Mouse (Mus musculus): ENCODE data around the gene Vwa3b. TPM values are rescaled to one million over a fixed set of nuclear protein-coding genes. Genes with fewer than 3 reads are reported as not detected.

The Vwa3b gene
- polyA plus RNA-seq, 1 experiment from 2014 or later: 0.23 TPM

DNA sequence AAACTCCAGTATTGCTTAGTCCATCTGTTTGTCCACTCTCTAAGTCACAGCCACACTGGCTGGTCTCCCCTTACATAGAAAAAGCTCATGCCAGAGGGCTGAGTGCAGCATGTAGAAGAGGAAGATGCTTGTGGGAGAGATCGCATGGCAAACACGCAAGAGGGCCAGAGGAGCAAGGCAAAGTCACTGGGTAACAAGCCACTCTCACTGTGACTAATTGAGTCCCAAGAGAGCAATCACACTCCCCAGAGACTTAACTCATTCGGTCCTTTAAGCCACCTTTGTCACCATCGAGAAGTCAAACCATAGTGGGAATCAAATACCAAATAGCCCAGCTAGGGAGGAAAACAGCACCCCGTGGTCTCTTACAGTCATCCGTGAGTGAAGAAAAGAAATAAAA is 38.2 kb upstream of the Vwa3b start:
- 88% methylated on average over 6 of the region's 6 CpGs for WGBS
- H3K9me3 ChIP-seq (ENCODE audit: control insufficient read depth, low read length): no peaks in the 10 kb centered on the region
- no peak for DNase-seq (ENCODE audit: low spot score, missing footprints)
- no peak overlapping the region for H3K4me3 ChIP-seq (ENCODE audit: low read depth, low read length)
- no peak overlapping the region for H3K9ac ChIP-seq (ENCODE audit: low read length)
- ATAC-seq (ENCODE audit: low FRiP score): no peak
- H3K36me3 ChIP-seq (ENCODE audit: control insufficient read depth, insufficient read depth, low read length): no peaks in the 10 kb centered on the region
- peaks cover 3% of the 10 kb centered on the region; the same call in 1 of the 2 replicates for H3K27me3 ChIP-seq (ENCODE audit: control insufficient read depth, insufficient read depth, low read length)
- no peak overlapping the region for H3K4me2 ChIP-seq
- no peaks in the 10 kb centered on the region for H3K4me1 ChIP-seq (ENCODE audit: control insufficient read depth, insufficient read depth, low read length)
- no peak overlapping the region for H3K27ac ChIP-seq (ENCODE audit: low read depth, low read length)

DNA sequence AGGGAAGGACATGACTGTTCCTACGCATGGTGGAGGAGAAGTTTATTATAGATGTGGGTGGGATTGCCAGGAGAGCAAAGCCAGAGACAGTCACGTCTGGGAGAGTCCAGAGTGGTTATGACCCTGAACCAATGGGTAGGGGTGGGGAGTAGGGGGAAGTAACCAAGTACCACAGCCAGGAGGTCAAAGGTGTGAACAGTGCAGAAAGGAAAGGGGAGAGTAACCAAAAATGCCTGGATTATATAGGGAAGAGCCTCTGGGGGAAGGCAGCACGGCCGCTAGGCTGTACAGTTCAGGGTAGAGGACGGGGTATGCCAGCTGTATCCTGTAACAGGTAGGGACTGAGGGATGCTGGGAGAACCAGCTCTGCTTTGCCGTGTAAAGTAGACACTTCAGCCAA is 37.8 kb upstream of the Vwa3b start:
- 85% methylated on average over 6 of the region's 6 CpGs for WGBS
- peaks cover 3% of the 10 kb centered on the region; the same call in 1 of the 2 replicates for H3K27me3 ChIP-seq (ENCODE audit: control insufficient read depth, insufficient read depth, low read length)
- H3K4me3 ChIP-seq (ENCODE audit: low read depth, low read length): no peak overlapping the region
- no peak overlapping the region for H3K4me2 ChIP-seq
- no peaks in the 10 kb centered on the region for H3K9me3 ChIP-seq (ENCODE audit: control insufficient read depth, low read length)
- ATAC-seq (ENCODE audit: low FRiP score) (no peak), DNase-seq (ENCODE audit: low spot score, missing footprints) (no peak)
- no peaks in the 10 kb centered on the region for H3K4me1 ChIP-seq (ENCODE audit: control insufficient read depth, insufficient read depth, low read length)
- no peak overlapping the region for H3K27ac ChIP-seq (ENCODE audit: low read depth, low read length)
- no peaks in the 10 kb centered on the region for H3K36me3 ChIP-seq (ENCODE audit: control insufficient read depth, insufficient read depth, low read length)
- no peak overlapping the region for H3K9ac ChIP-seq (ENCODE audit: low read length)

DNA sequence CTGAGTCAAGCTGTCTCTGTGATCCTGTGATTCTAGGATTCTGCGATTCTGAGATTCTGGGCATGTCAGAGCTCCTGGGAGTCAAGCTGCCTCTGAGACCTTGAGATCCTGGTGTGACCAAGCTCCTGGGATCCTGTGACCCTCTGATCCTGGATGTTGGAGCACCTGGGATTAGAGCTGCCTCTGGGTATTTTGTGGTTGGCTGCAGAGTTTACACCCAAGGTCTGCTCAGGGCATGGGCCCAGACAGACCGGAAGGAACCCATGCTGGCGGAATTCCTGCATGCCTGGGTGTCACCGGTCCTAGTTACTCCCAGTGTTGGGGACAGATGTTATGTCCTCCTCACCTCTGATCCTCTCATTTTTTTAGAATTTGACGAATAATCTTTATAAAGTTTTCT is 32.1 kb upstream of the Vwa3b start:
- ATAC-seq (ENCODE audit: low FRiP score): no peak
- H3K27ac ChIP-seq (ENCODE audit: low read depth, low read length): no peak overlapping the region

DNA sequence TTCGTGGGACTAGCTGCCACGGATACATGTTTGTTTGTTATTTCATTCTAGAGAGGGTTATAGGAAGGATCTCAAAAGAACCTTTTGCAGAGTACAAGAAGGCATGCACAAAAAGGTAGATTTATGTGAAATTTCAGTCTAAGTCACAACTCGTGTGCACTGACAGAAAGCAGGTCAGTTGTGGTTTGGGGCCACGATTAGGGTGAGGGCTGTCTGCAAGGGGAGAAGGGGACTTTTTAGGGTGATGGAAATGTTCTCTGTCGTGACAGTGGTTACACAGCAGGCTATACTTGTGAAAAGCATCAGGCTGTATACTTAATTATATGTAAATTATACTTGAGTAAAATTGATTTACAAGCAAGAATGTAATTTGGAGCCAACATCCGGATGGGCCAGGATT is 30.6 kb upstream of the Vwa3b start:
- no peak for ATAC-seq (ENCODE audit: low FRiP score)
- no peak overlapping the region for H3K27ac ChIP-seq (ENCODE audit: low read depth, low read length)
- no peaks in the 10 kb centered on the region for H3K36me3 ChIP-seq (ENCODE audit: control insufficient read depth, insufficient read depth, low read length)
- H3K9ac ChIP-seq (ENCODE audit: low read length): no peak overlapping the region
- H3K4me3 ChIP-seq (ENCODE audit: low read depth, low read length): no peak overlapping the region
- H3K27me3 ChIP-seq (ENCODE audit: control insufficient read depth, insufficient read depth, low read length): no peaks in the 10 kb centered on the region
- no peak overlapping the region for H3K4me2 ChIP-seq
- no peaks in the 10 kb centered on the region for H3K9me3 ChIP-seq (ENCODE audit: control insufficient read depth, low read length)
- H3K4me1 ChIP-seq (ENCODE audit: control insufficient read depth, insufficient read depth, low read length): no peaks in the 10 kb centered on the region
- WGBS: 82% methylated on average over 6 of the region's 6 CpGs
- DNase-seq (ENCODE audit: low spot score, missing footprints): no peak

More for the DNA sequence above, 32.1 kb upstream of the Vwa3b start:
- Histone ChIP-seq H3K4me1 (ENCODE audit: control insufficient read depth, insufficient read depth, low read length) (no peaks in the 10 kb centered on the region), H3K9ac (ENCODE audit: low read length) (no peak overlapping the region), H3K4me3 (ENCODE audit: low read depth, low read length) (no peak overlapping the region), H3K36me3 (ENCODE audit: control insufficient read depth, insufficient read depth, low read length) (no peaks in the 10 kb centered on the region), H3K4me2 (no peak overlapping the region), H3K27me3 (ENCODE audit: control insufficient read depth, insufficient read depth, low read length) (no peaks in the 10 kb centered on the region), H3K9me3 (ENCODE audit: control insufficient read depth, low read length) (no peaks in the 10 kb centered on the region)
- WGBS: 91% methylated on average over 5 of the region's 5 CpGs
- DNase-seq (ENCODE audit: low spot score, missing footprints): no peak

DNA sequence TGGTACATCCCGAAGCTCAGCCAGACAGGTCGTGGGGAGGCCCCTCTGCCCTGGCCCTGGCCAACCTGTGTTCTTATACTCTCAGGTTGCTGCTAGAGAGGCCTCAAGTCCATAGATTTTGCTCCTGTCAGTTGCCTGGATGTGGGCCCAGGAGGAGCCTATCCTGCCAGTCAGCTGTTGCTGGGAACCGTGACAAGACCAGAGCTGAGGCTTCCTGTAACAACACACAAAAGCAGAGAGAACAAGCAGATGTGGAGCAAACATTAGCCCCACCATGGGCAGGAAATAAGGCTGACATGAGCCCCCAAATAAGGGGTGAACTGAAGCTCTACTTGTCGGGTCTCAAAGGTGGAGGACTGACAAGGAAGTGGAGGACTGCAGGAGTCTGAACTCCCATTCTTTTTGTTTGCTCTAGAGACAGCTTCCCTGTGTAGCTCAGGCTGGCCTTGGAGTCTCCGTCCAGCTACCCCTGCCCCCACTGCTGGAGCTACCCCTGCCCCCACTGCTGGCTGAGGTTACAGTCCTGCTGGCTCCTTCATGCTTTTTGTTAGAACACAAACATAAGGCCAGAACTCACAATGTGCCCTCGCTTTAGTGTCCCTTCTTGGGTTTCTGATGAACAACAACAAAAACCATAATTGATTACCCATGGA is 29.7 kb upstream of the Vwa3b start:
- no peaks in the 10 kb centered on the region for H3K36me3 ChIP-seq (ENCODE audit: control insufficient read depth, insufficient read depth, low read length)
- no peak overlapping the region for H3K27ac ChIP-seq (ENCODE audit: low read depth, low read length)
- no peak overlapping the region for H3K4me2 ChIP-seq
- ATAC-seq (ENCODE audit: low FRiP score): no peak
- WGBS: 70% methylated on average over 6 of the region's 6 CpGs
- H3K4me1 ChIP-seq (ENCODE audit: control insufficient read depth, insufficient read depth, low read length): no peaks in the 10 kb centered on the region
- H3K9ac ChIP-seq (ENCODE audit: low read length): no peak overlapping the region
- no peak for DNase-seq (ENCODE audit: low spot score, missing footprints)
- H3K9me3 ChIP-seq (ENCODE audit: control insufficient read depth, low read length): no peaks in the 10 kb centered on the region
- no peak overlapping the region for H3K4me3 ChIP-seq (ENCODE audit: low read depth, low read length)
- no peaks in the 10 kb centered on the region for H3K27me3 ChIP-seq (ENCODE audit: control insufficient read depth, insufficient read depth, low read length)

DNA sequence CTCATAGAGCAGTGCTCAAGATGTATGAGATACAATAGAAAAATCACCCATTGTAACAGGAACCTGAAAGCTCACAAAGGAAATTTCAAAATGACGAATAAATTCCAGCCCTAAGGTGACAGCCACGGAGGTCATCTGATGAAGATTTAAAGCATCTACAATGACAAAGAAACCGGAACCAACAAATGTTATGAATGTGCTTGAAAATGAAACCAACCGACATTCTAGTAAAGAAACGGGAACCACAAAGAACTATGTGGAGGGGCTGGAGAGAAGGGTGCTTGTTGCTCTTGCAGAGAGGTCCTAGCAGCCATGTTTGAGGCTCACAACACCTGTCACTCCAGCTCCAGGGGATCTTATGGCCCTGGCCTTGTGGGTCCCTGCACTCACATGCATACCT is 26.1 kb upstream of the Vwa3b start:
- H3K4me2 ChIP-seq: no peak overlapping the region
- no peak for DNase-seq (ENCODE audit: low spot score, missing footprints)
- no peaks in the 10 kb centered on the region for H3K36me3 ChIP-seq (ENCODE audit: control insufficient read depth, insufficient read depth, low read length)
- H3K9me3 ChIP-seq (ENCODE audit: control insufficient read depth, low read length): no peaks in the 10 kb centered on the region
- H3K4me1 ChIP-seq (ENCODE audit: control insufficient read depth, insufficient read depth, low read length): no peaks in the 10 kb centered on the region
- ATAC-seq (ENCODE audit: low FRiP score): no peak
- H3K9ac ChIP-seq (ENCODE audit: low read length): no peak overlapping the region
- 77% methylated on average over 5 of the region's 5 CpGs for WGBS
- H3K4me3 ChIP-seq (ENCODE audit: low read depth, low read length): no peak overlapping the region
- no peak overlapping the region for H3K27ac ChIP-seq (ENCODE audit: low read depth, low read length)
- no peaks in the 10 kb centered on the region for H3K27me3 ChIP-seq (ENCODE audit: control insufficient read depth, insufficient read depth, low read length)

DNA sequence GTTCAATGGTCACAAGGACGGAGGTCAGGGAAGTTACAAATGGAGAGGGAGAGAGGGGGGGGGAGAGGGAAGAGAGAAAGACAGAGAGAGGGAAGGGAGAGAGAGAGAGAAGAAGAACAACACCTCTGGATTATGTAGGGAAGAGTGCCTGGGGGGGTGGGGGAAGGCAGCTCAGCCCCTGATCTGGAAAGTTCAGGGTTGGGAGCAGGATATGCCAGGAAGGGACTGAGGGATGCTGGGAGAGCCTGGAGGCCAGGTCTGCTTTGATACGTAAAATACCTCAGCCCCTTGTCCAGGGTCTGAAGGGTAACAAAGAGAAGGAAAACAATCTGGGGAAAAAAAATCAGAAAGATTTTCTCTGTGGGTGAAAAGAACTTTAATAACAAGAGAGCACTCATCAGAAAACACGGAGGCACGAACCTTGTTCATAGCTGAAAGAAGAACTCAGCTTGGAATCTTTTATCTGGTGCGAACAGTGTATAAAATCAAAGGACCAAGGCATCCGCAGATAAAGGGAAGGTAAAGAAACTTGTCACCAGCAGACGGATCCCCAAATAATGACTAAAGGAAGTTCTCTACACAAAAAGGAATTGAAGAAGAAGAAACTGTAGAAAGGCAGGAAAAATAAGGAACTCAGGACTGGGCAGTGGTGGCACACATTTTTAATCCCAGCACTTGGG is 24.6 kb upstream of the Vwa3b start:
- Histone ChIP-seq H3K9ac (ENCODE audit: low read length) (no peak overlapping the region), H3K9me3 (ENCODE audit: control insufficient read depth, low read length) (no peaks in the 10 kb centered on the region), H3K4me2 (no peak overlapping the region), H3K27me3 (ENCODE audit: control insufficient read depth, insufficient read depth, low read length) (no peaks in the 10 kb centered on the region), H3K27ac (ENCODE audit: low read depth, low read length) (no peak overlapping the region), H3K4me1 (ENCODE audit: control insufficient read depth, insufficient read depth, low read length) (no peaks in the 10 kb centered on the region), H3K4me3 (ENCODE audit: low read depth, low read length) (no peak overlapping the region), H3K36me3 (ENCODE audit: control insufficient read depth, insufficient read depth, low read length) (no peaks in the 10 kb centered on the region)
- WGBS: 33% methylated on average over 7 of the region's 7 CpGs
- DNase-seq (ENCODE audit: low spot score, missing footprints): no peak
- no peak for ATAC-seq (ENCODE audit: low FRiP score)

DNA sequence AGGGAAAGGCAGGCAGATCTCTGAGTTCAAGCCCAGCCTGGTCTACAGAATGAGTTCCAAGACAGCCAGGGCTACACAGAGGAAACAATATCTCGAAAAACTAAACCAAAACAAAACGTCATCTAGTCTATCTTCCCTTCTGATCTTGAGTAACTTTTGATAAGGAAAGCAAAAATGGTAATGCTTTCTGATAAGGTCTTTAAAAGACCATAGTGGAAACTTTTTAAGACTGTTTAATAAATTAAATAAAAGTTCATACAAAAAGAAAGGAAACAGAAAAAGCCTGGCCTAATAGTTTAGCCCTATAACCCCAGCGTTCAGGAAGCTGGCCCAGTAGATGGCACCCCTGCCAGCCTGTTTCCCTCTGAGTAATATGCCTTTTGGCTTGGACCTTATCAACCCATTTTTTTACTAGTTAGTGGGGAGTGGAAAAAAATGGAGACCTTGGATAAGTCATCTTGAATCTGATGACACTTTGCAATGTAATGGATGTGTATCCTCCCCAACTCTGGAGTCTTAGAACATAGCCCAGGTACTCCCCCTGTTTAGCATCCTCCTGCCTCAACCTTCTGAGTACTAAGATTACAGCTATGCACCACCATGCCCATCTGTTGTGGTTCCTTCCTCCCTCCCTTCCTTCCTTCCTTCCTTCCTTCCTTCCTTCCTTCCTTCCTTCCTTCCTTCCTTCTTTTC is 23.9 kb upstream of the Vwa3b start:
- Histone ChIP-seq H3K27me3 (ENCODE audit: control insufficient read depth, insufficient read depth, low read length) (no peaks in the 10 kb centered on the region), H3K4me1 (ENCODE audit: control insufficient read depth, insufficient read depth, low read length) (no peaks in the 10 kb centered on the region), H3K27ac (ENCODE audit: low read depth, low read length) (no peak overlapping the region), H3K36me3 (ENCODE audit: control insufficient read depth, insufficient read depth, low read length) (no peaks in the 10 kb centered on the region), H3K9me3 (ENCODE audit: control insufficient read depth, low read length) (no peaks in the 10 kb centered on the region), H3K4me2 (no peak overlapping the region), H3K9ac (ENCODE audit: low read length) (no peak overlapping the region), H3K4me3 (ENCODE audit: low read depth, low read length) (no peak overlapping the region)
- WGBS: 75% methylated on average over 3 of the region's 3 CpGs
- ATAC-seq (ENCODE audit: low FRiP score) (no peak), DNase-seq (ENCODE audit: low spot score, missing footprints) (no peak)

DNA sequence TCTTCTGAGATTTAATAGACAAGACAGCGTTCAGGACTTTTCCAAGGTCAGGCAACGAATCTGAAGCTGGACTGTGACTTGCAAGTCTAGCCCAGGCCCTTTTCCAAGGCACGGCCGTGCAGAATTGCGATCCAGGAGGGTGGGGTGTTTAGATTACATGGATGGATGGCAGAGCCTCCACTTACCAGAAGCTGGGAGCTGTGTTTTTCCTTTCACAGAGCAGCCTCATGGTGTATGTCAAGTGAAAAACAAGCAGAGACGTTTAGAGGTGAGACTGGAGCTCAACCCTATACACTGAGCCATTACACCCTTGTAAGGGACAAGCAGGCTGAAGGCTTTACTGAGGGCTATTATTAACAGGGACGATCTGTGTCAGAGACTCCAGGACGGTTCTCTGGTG is 21.9 kb upstream of the Vwa3b start:
- no peak for DNase-seq (ENCODE audit: low spot score, missing footprints)
- H3K4me1 ChIP-seq (ENCODE audit: control insufficient read depth, insufficient read depth, low read length): no peaks in the 10 kb centered on the region
- no peak overlapping the region for H3K9ac ChIP-seq (ENCODE audit: low read length)
- 82% methylated on average over 8 of the region's 8 CpGs for WGBS
- ATAC-seq (ENCODE audit: low FRiP score): no peak
- H3K9me3 ChIP-seq (ENCODE audit: control insufficient read depth, low read length): no peaks in the 10 kb centered on the region
- no peaks in the 10 kb centered on the region for H3K27me3 ChIP-seq (ENCODE audit: control insufficient read depth, insufficient read depth, low read length)
- no peaks in the 10 kb centered on the region for H3K36me3 ChIP-seq (ENCODE audit: control insufficient read depth, insufficient read depth, low read length)
- H3K27ac ChIP-seq (ENCODE audit: low read depth, low read length): no peak overlapping the region
- no peak overlapping the region for H3K4me2 ChIP-seq
- no peak overlapping the region for H3K4me3 ChIP-seq (ENCODE audit: low read depth, low read length)

Measured in midbrain, embryonic 11.5 days (tissue).